Mouse (Mus musculus) liver, postnatal 0 days (tissue): ENCODE data around the gene Epha10. TPM values are rescaled to one million over a fixed set of nuclear protein-coding genes. Genes with fewer than 3 reads are reported as not detected.

ENCODE experiments used
- ATAC-seq: fragments of 200-750 bp; cut with Nextera tagmentation; 2 replicates; pipeline ENCODE4 v1.8.0; 2017; ENCODE audit warnings: mild to moderate bottlenecking, moderate library complexity
- DNase-seq: peaks from one replicate; pipeline ENCODE4 v3.0.0-alpha.2; 2016
- H3K27ac ChIP-seq: fragments of 300-500 bp; sonication (generic); 2 replicates; pipeline ENCODE4 v1.5.1; 2014; ENCODE audit warnings: antibody characterized with exemption, moderate library complexity, mild to moderate bottlenecking, low read depth
- H3K27me3 ChIP-seq: fragments of 300-500 bp; sonication (generic); 2 replicates; pipeline ENCODE4 v1.6.1; 2014; ENCODE audit warnings: low read length, control low read depth, mixed read lengths; ENCODE audit not compliant: insufficient read depth
- H3K36me3 ChIP-seq: fragments of 300-500 bp; sonication (generic); replicated peaks from 2 replicates; pipeline ENCODE4 v1.6.1; 2014; ENCODE audit warnings: mild to moderate bottlenecking, control low read depth, low read length, moderate library complexity, mixed read lengths; ENCODE audit not compliant: insufficient read depth
- H3K4me1 ChIP-seq: fragments of 300-500 bp; sonication (generic); 2 replicates; pipeline ENCODE4 v1.6.1; 2014; ENCODE audit warnings: antibody characterized with exemption, mild to moderate bottlenecking, control low read depth; ENCODE audit not compliant: insufficient read depth
- H3K4me2 ChIP-seq: fragments of 300-500 bp; sonication (generic); 2 replicates; pipeline ENCODE4 v1.6.1; 2014; ENCODE audit warnings: low read depth, mild to moderate bottlenecking, low read length, moderate library complexity, mixed read lengths
- H3K4me3 ChIP-seq: fragments of 300-500 bp; sonication (generic); 2 replicates; pipeline ENCODE4 v1.5.1; 2014; ENCODE audit warnings: low read depth, low read length
- H3K9ac ChIP-seq: fragments of 300-500 bp; sonication (generic); replicated peaks from 2 replicates; pipeline ENCODE4 v1.6.1; 2014; ENCODE audit warnings: mild to moderate bottlenecking, moderate library complexity
- H3K9me3 ChIP-seq: fragments of 300-500 bp; sonication (generic); 2 replicates; pipeline ENCODE4 v1.6.1; 2016; ENCODE audit warnings: mild to moderate bottlenecking, control low read depth, low read length, mixed read lengths
- CTCF ChIP-seq: sonication (generic); IDR thresholded peaks from 2 replicates; pipeline ENCODE4 v1.5.1; 2016; ENCODE audit warnings: antibody characterized with exemption, low read depth
- EP300 ChIP-seq: IDR thresholded peaks from 2 replicates; pipeline ENCODE4 v1.6.1; 2016; ENCODE audit warnings: antibody characterized with exemption, low read depth, mild to moderate bottlenecking
- WGBS: fragments of 180-500 bp; shearing (Covaris S2); extraction: QIAGEN DNeasy Blood & Tissue Kit; methylation state at CpG from one replicate; pipeline ENCODE4 v1.1.7; 2014; ENCODE audit not compliant: insufficient replicate concordance; 5-methylcytosine and 5-hydroxymethylcytosine counted together
- polyA plus RNA-seq: library from polyadenylated mRNA; unstranded; fragments of >200 nt; fragmentation: Nextera tagmentation; extraction: Ambion mirVana; gene quantifications from 2 replicates; pipeline ENCODE4 v1.2.1, GENCODE M21; 2015

Gene Epha10
- polyA plus RNA-seq, 1 experiment from 2014 or later: not detected

DNA sequence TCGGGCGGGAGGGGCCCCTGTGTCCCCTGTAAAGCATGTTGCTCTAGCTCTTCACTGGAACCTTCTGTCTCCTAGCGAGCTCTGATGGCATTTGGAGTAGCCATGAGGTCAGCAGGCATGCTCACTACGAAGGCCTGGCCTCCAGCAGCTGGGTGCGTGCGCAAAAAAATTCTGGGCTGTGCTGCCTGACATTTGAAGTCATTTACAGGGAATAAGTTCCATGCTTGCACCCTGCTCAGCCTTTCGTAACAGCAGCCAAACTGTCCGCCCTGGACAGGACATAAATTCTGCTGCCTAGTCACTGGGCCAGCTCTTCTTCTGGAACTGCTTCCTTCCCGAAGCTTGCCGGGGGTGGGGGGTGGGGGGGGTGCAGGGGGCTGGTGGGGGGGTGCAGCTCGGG lies 78.4 kb downstream of the Epha10 start:
- no peak overlapping the region for H3K4me3 ChIP-seq
- H3K9ac ChIP-seq: no peak overlapping the region
- no peak for DNase-seq
- no peaks in the 10 kb centered on the region for H3K36me3 ChIP-seq
- no peak overlapping the region for H3K4me2 ChIP-seq
- H3K4me1 ChIP-seq: no peaks in the 10 kb centered on the region
- no peaks in the 10 kb centered on the region for H3K27me3 ChIP-seq
- no peaks in the 10 kb centered on the region for H3K9me3 ChIP-seq
- TF ChIP-seq EP300: no peak
- WGBS: 59% methylated on average over 9 of the region's 11 CpGs
- no peak for ATAC-seq
- no peak overlapping the region for H3K27ac ChIP-seq

- TF ChIP-seq CTCF (no peak), EP300 (no peak)
- H3K9ac ChIP-seq: no peak overlapping the region
- no peak for ATAC-seq
- WGBS: 62% methylated on average over 11 of the region's 11 CpGs
- no peak overlapping the region for H3K4me3 ChIP-seq
- no peak overlapping the region for H3K27ac ChIP-seq
- H3K4me2 ChIP-seq: no peak overlapping the region
- H3K27me3 ChIP-seq: no peaks in the 10 kb centered on the region
- no peaks in the 10 kb centered on the region for H3K9me3 ChIP-seq
- H3K36me3 ChIP-seq: no peaks in the 10 kb centered on the region
- no peaks in the 10 kb centered on the region for H3K4me1 ChIP-seq
- DNase-seq: no peak
Measured at GRCm38 (mm10) chr4:124960940-124961339, 80.2 kb downstream of the Epha10 start.

DNA sequence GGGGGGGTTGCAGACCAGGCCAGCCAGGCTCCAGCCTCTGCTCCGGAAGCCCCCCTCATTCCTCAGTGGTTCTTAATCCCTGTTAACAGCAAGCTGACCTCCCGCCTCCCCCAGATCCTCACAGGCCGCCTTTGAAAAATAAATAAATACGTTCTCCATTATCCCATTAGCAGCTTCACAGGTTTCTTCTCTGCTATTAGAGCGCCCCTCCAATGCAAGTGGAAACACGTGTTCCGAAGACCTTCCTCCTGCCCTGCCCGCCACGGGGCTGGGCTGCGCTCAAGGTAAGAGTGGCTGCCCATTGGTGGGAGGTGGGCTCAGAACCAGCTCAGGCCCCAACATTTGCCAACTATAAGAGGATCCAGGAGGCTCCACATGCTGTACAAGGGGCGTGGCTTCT lies 81.9 kb downstream of the Epha10 start:
- TF ChIP-seq EP300 (no peak), CTCF (no peak)
- WGBS: 55% methylated on average over 11 of the region's 11 CpGs

DNA sequence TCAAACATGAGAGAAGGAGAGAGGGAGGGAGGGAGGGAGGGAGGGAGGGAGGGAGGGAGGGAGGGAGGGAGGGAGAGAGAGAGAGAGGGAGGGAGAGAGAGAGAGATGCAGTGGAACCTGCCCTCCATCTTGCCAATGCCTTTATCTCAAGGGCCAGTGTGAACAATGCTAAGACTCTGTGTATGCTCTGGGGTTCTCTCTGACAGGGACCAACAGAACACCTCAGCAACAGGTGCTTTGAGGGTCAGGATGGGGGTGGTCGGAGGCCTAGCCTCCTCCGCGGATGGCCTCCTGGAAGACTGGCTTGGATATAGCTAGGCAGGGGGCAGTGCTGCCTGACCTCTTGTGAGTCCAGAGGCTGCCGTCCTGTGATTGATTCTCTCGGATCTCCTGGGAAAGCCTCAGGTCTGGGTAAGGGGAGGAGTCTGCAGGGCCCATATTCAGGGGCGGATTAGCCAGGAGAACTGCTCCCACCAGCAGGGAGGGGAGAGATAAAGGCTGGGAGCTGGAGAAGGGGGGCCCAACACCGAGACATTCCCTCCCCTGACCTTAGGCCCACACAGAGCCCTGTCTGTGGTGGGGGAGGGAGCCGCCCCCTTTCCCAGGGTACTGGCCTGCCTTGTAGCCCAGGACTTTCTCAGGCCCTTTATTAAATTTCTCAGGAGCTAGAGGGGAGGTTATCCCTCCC lies 84.4 kb downstream of the Epha10 start:
- Histone ChIP-seq H3K27ac (no peak overlapping the region), H3K36me3 (no peaks in the 10 kb centered on the region), H3K4me1 (no peaks in the 10 kb centered on the region), H3K9me3 (no peaks in the 10 kb centered on the region), H3K27me3 (no peaks in the 10 kb centered on the region), H3K4me2 (no peak overlapping the region), H3K4me3 (no peak overlapping the region), H3K9ac (no peak overlapping the region)
- 42% methylated on average over 8 of the region's 8 CpGs for WGBS
- DNase-seq: no peak
- ATAC-seq: no peak
- TF ChIP-seq EP300: no peak
- no peak for TF ChIP-seq CTCF

More for the DNA sequence above, 81.9 kb downstream of the Epha10 start:
- Histone ChIP-seq H3K36me3 (no peaks in the 10 kb centered on the region), H3K27ac (no peak overlapping the region), H3K4me2 (no peak overlapping the region), H3K27me3 (no peaks in the 10 kb centered on the region), H3K9me3 (no peaks in the 10 kb centered on the region), H3K4me1 (no peaks in the 10 kb centered on the region), H3K9ac (no peak overlapping the region), H3K4me3 (no peak overlapping the region)
- ATAC-seq (no peak), DNase-seq (no peak)

Other genes starting within 250 kb of the Epha10 start
- gene Pou3f1, start 224.1 kb upstream of the Epha10 start, polyA plus RNA-seq: not detected in 2 replicates
- gene Utp11, start 187.3 kb upstream of the Epha10 start, polyA plus RNA-seq: 20.1 and 21.6 TPM in 2 replicates
- gene Fhl3, start 180.2 kb upstream of the Epha10 start, polyA plus RNA-seq: 2.5 and 2.7 TPM in 2 replicates
- 37.1 and 37.2 TPM in 2 replicates for gene Sf3a3, start 166.1 kb upstream of the Epha10 start, polyA plus RNA-seq
- gene Inpp5b, start 139.0 kb upstream of the Epha10 start, polyA plus RNA-seq: 15.5 and 19.5 TPM in 2 replicates
- gene Mtf1, start 78.8 kb upstream of the Epha10 start, polyA plus RNA-seq: 9.1 and 9.8 TPM in 2 replicates
- gene Yrdc, start 30.2 kb upstream of the Epha10 start, polyA plus RNA-seq: 15.4 and 18.4 TPM in 2 replicates
- gene 1110065P20Rik, start 29.7 kb upstream of the Epha10 start, polyA plus RNA-seq: 19.1 and 23.8 TPM in 2 replicates
- not detected in 2 replicates for gene Maneal, start 18.7 kb upstream of the Epha10 start, polyA plus RNA-seq
- 2.4 and 2.6 TPM in 2 replicates for gene 9930104L06Rik, start 56.1 kb downstream of the Epha10 start, polyA plus RNA-seq
- 49.5 and 56.3 TPM in 2 replicates for gene Cdca8, start 58.4 kb downstream of the Epha10 start, polyA plus RNA-seq
- 0.41 and 0.86 TPM in 2 replicates for gene Rspo1, start 105.5 kb downstream of the Epha10 start, polyA plus RNA-seq
- 25.8 and 26.7 TPM in 2 replicates for gene Gnl2, start 135.7 kb downstream of the Epha10 start, polyA plus RNA-seq
- gene Dnali1, start 184.8 kb downstream of the Epha10 start, polyA plus RNA-seq: 0.06 TPM in 1 of 2 replicates, not detected in the other
- 10.7 and 10.8 TPM in 2 replicates for gene Snip1, start 185.8 kb downstream of the Epha10 start, polyA plus RNA-seq
- gene Meaf6, start 204.2 kb downstream of the Epha10 start, polyA plus RNA-seq: 15.2 and 16.3 TPM in 2 replicates
- gene Zc3h12a, start 246.9 kb downstream of the Epha10 start, polyA plus RNA-seq: 0.44 and 0.48 TPM in 2 replicates